Mouse (Mus musculus): ENCODE results near the gene Tmem222. TPM values are rescaled to one million over a fixed set of nuclear protein-coding genes. Genes with fewer than 3 reads are reported as not detected.
A peak's percentile ranks its signal among the peaks of the same experiment; 100 is the strongest.

Gene Tmem222
- polyA plus RNA-seq, 1 experiment, result 143 TPM

DNA sequence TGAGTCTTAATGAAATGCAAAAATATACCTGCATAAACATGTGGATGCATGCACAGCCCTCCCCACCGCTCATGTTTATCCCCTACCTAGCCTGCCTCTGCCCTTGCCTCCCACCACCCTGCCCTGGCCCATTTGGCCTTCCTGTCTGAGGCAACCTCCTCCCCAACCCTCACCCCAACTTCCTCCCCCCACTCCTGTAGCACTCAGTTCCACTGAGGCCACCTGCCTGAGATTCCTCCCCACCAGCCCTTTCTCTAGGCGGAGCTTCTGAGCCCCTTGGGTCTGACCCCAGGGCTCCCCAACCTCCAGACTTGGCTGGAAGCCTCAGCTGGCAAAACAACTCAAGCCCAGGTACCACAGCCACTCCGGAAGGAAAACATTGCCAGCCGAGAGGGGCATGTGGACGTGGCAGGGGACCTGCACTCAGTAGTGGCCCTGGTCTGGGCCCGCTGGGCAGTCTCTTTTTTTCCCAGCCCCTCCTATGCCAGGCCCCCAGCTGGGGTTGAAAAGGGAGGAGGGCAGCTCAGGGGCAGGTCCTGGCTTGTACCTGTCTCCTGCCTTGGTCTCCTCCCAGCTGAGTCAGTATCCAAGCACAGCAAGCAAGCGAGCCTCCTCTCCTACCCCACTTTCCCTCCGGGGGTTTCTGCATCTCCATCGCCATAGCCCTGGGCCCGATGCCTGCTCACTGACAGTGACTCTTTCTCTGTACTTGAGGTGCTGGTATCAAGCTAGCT lies 15.8 kb downstream of the Tmem222 start:
- H3K4me1 ChIP-seq (replicated peaks; ENCODE audit: control insufficient read depth, insufficient read depth, low read length), result peaks cover 28% of the 10 kb centered on the region
- H3K27ac ChIP-seq (ENCODE audit: control insufficient read depth, insufficient read depth, low read length), result peak overlapping the region; percentile 51
- peak; percentile 10; the same call in 1 of the 2 replicates for TF ChIP-seq CTCF (IDR thresholded peaks at IDR 0.05; ENCODE audit: borderline replicate concordance, control insufficient read depth, extremely low read depth, insufficient read depth, low read length, poor library complexity)
- TF ChIP-seq POLR2A (IDR thresholded peaks at IDR 0.05; ENCODE audit: control insufficient read depth, extremely low read depth, insufficient read depth, low read length, poor library complexity), result no peak
- peak overlapping the region; percentile 41 for H3K4me3 ChIP-seq (ENCODE audit: control insufficient read depth, insufficient read depth, low read length)
- 7% methylated on average over 10 of the region's 10 CpGs for WGBS
- H3K36me3 ChIP-seq (ENCODE audit: control insufficient read depth, insufficient read depth, low read length), result peaks cover 17% of the 10 kb centered on the region
- no peaks in the 10 kb centered on the region for H3K27me3 ChIP-seq (ENCODE audit: control insufficient read depth, insufficient read depth, low read length)
- peak; percentile 77 for DNase-seq

DNA sequence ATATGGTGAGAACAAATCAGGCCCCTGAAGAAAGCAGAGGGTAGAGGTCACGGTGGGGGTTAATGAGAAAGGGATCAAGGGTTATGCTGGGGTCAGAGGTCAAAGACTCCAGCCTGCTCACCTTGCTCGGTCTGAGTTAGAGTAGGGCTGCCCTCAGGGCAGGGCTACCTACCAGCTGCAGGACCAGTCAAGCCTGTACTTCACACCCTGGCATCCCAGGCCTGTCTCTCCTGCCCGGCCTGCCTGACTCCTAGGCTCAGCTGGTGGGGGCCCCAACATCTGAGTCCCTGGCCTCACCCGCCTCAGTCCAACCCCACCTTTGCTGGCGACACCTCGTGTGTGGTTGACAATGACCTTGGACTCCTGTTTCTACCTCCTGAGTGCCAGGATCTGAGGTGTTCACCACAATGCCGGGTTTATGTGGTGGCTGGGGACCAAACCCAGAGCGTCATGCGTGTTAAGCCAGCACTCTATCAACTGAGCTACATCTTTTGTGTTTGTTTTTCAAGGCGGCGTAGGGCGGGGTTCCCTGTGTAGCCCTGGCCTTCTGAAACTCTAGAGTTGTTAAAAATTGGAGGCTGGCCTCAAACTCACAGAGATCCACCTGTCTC lies 19.7 kb downstream of the Tmem222 start:
- 95% methylated on average over 12 of the region's 12 CpGs for WGBS
- H3K27ac ChIP-seq (ENCODE audit: control insufficient read depth, insufficient read depth, low read length), result no peak overlapping the region
- no peak overlapping the region for H3K4me3 ChIP-seq (ENCODE audit: control insufficient read depth, insufficient read depth, low read length)
- DNase-seq, result no peak
- peaks cover 20% of the 10 kb centered on the region for H3K4me1 ChIP-seq (replicated peaks; ENCODE audit: control insufficient read depth, insufficient read depth, low read length)
- H3K36me3 ChIP-seq (ENCODE audit: control insufficient read depth, insufficient read depth, low read length), result no peaks in the 10 kb centered on the region; the same call in 1 of the 2 replicates
- no peaks in the 10 kb centered on the region for H3K27me3 ChIP-seq (ENCODE audit: control insufficient read depth, insufficient read depth, low read length)
- no peak for TF ChIP-seq CTCF (IDR thresholded peaks at IDR 0.05; ENCODE audit: borderline replicate concordance, control insufficient read depth, extremely low read depth, insufficient read depth, low read length, poor library complexity)
- no peak for TF ChIP-seq POLR2A (IDR thresholded peaks at IDR 0.05; ENCODE audit: control insufficient read depth, extremely low read depth, insufficient read depth, low read length, poor library complexity)

DNA sequence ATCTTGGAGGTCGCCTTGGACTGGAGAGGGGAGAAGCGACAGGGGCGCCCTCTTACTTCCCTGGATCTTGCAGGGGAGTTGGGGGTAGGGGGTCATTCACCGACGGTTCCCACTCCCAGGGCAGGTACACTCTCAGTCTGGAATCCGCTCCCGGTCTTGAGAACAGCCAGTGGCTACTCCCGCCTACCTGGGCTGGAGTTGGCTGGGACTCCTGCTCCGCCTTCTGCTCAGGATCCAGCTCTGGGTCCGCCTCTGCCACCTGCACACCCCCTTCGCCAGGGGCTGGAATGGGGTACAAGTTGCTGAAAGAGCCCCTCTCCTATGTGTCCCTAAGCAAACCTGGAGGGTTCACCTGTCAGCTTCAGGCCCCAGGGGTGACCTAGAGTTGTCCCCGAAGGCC lies 20.4 kb downstream of the Tmem222 start:
- no peak for DNase-seq
- TF ChIP-seq CTCF (IDR thresholded peaks at IDR 0.05; ENCODE audit: borderline replicate concordance, control insufficient read depth, extremely low read depth, insufficient read depth, low read length, poor library complexity), result no peak
- no peak for TF ChIP-seq POLR2A (IDR thresholded peaks at IDR 0.05; ENCODE audit: control insufficient read depth, extremely low read depth, insufficient read depth, low read length, poor library complexity)
- Histone ChIP-seq H3K27me3 (ENCODE audit: control insufficient read depth, insufficient read depth, low read length) (no peaks in the 10 kb centered on the region), H3K4me3 (ENCODE audit: control insufficient read depth, insufficient read depth, low read length) (no peak overlapping the region), H3K27ac (ENCODE audit: control insufficient read depth, insufficient read depth, low read length) (no peak overlapping the region), H3K4me1 (replicated peaks; ENCODE audit: control insufficient read depth, insufficient read depth, low read length) (peaks cover 13% of the 10 kb centered on the region), H3K36me3 (ENCODE audit: control insufficient read depth, insufficient read depth, low read length) (no peaks in the 10 kb centered on the region; the same call in 1 of the 2 replicates)
- WGBS, result 96% methylated on average over 12 of the region's 12 CpGs

DNA sequence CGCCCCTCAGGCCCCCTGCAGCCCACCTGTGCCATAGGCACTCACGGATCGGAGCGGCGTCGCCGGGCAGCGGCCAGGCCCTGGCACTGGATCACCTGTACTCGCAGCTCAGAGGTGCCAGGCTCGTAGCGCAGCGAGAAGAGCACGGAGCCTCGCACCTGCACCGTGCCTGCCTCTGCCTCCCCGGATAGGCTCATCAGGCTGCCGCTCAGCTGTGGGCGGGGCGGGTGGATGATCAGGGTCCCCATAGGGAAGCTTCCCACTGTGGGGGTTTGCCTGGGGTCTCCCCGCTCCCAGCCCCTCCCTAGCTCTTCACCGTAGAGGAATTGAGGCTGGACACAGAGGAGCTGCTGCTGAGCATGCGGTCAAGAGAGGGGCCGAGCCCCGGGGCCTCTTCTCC lies 20.8 kb downstream of the Tmem222 start:
- Histone ChIP-seq H3K4me3 (ENCODE audit: control insufficient read depth, insufficient read depth, low read length) (no peak overlapping the region), H3K27me3 (ENCODE audit: control insufficient read depth, insufficient read depth, low read length) (no peaks in the 10 kb centered on the region), H3K27ac (ENCODE audit: control insufficient read depth, insufficient read depth, low read length) (no peak overlapping the region), H3K4me1 (replicated peaks; ENCODE audit: control insufficient read depth, insufficient read depth, low read length) (peaks cover 9% of the 10 kb centered on the region), H3K36me3 (ENCODE audit: control insufficient read depth, insufficient read depth, low read length) (no peaks in the 10 kb centered on the region; the same call in 1 of the 2 replicates)
- WGBS, result 96% methylated on average over 24 of the region's 24 CpGs
- DNase-seq, result no peak
- no peak for TF ChIP-seq POLR2A (IDR thresholded peaks at IDR 0.05; ENCODE audit: control insufficient read depth, extremely low read depth, insufficient read depth, low read length, poor library complexity)
- no peak for TF ChIP-seq CTCF (IDR thresholded peaks at IDR 0.05; ENCODE audit: borderline replicate concordance, control insufficient read depth, extremely low read depth, insufficient read depth, low read length, poor library complexity)

DNA sequence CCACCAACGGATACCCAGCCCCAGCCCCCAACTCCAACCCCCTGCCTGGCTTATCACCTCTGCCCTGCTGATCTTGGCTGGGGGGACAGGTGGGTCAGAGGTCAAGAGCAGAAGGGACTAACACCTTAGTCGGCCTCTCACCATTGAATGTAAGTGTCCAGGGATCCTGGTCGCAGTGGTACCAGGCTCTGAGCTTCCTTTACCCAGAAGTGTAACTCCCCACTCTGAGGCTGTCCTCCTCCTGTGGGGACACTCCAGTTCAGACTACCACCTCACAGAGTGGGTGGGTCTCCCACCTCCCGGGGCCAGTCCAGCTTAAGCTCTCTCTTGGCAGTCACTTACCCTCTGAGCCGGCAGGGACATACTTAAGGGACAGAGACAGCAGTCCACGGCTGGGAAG lies 22.2 kb downstream of the Tmem222 start:
- DNase-seq, result no peak
- Histone ChIP-seq H3K36me3 (ENCODE audit: control insufficient read depth, insufficient read depth, low read length) (no peaks in the 10 kb centered on the region; the same call in 1 of the 2 replicates), H3K4me1 (replicated peaks; ENCODE audit: control insufficient read depth, insufficient read depth, low read length) (peaks cover 8% of the 10 kb centered on the region), H3K27ac (ENCODE audit: control insufficient read depth, insufficient read depth, low read length) (no peak overlapping the region), H3K27me3 (ENCODE audit: control insufficient read depth, insufficient read depth, low read length) (no peaks in the 10 kb centered on the region), H3K4me3 (ENCODE audit: control insufficient read depth, insufficient read depth, low read length) (no peak overlapping the region)
- TF ChIP-seq POLR2A (IDR thresholded peaks at IDR 0.05; ENCODE audit: control insufficient read depth, extremely low read depth, insufficient read depth, low read length, poor library complexity), result no peak
- no peak for TF ChIP-seq CTCF (IDR thresholded peaks at IDR 0.05; ENCODE audit: borderline replicate concordance, control insufficient read depth, extremely low read depth, insufficient read depth, low read length, poor library complexity)
- 94% methylated on average over 6 of the region's 6 CpGs for WGBS

DNA sequence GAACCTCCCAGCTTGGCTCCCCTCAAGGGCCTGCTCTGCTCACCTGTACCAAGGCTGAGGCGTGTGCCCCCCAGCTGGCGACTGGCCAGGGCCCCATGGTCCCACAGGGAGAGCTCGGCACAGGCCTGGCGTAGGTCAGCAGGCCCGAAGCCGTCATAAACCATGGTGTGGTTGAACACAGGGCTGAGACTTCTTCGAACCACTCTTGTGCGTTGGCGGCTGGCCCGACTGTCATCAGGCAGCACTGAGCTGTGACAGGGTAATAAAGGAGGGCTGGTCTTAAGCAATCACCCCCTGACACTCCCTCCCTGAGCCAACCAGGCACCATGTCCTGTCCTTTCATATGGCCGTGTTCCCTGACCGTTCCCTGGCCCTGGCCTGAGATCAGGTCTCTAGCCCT lies 24.2 kb downstream of the Tmem222 start:
- Histone ChIP-seq H3K27ac (ENCODE audit: control insufficient read depth, insufficient read depth, low read length) (no peak overlapping the region), H3K4me3 (ENCODE audit: control insufficient read depth, insufficient read depth, low read length) (no peak overlapping the region), H3K4me1 (replicated peaks; ENCODE audit: control insufficient read depth, insufficient read depth, low read length) (peaks cover 8% of the 10 kb centered on the region), H3K36me3 (ENCODE audit: control insufficient read depth, insufficient read depth, low read length) (no peaks in the 10 kb centered on the region; the same call in 1 of the 2 replicates), H3K27me3 (ENCODE audit: control insufficient read depth, insufficient read depth, low read length) (no peaks in the 10 kb centered on the region)
- TF ChIP-seq POLR2A (IDR thresholded peaks at IDR 0.05; ENCODE audit: control insufficient read depth, extremely low read depth, insufficient read depth, low read length, poor library complexity) (no peak), CTCF (IDR thresholded peaks at IDR 0.05; ENCODE audit: borderline replicate concordance, control insufficient read depth, extremely low read depth, insufficient read depth, low read length, poor library complexity) (no peak)
- 94% methylated on average over 12 of the region's 12 CpGs for WGBS
- DNase-seq, result no peak
